Mouse (Mus musculus) liver, embryonic 11.5 days (tissue): ENCODE results near the gene Ada. TPM values are rescaled to one million over a fixed set of nuclear protein-coding genes. Genes with fewer than 3 reads are reported as not detected.

Experiments
- ATAC-seq: fragments of 200-750 bp; cut with Nextera tagmentation; replicated peaks from 2 replicates; pipeline ENCODE4 v1.8.0; 2017; ENCODE audit warnings: moderate number of reproducible peaks, mild to moderate bottlenecking, moderate TSS enrichment, moderate library complexity; ENCODE audit not compliant: low FRiP score
- DNase-seq: peaks from one replicate; pipeline ENCODE4 v3.0.0-alpha.2; 2017; ENCODE audit warnings: low spot score
- H3K27ac ChIP-seq: fragments of 300-500 bp; sonication (generic); 2 replicates; pipeline ENCODE4 v1.5.1; 2014; ENCODE audit warnings: mild to moderate bottlenecking, low read depth, low read length, control low read depth
- H3K27me3 ChIP-seq: fragments of 300-500 bp; sonication (generic); replicated peaks from 2 replicates; pipeline ENCODE4 v1.6.1; 2014; ENCODE audit warnings: low read length, mixed read lengths; ENCODE audit not compliant: control insufficient read depth, insufficient read depth
- H3K36me3 ChIP-seq: fragments of 300-500 bp; sonication (generic); 2 replicates; pipeline ENCODE4 v1.6.1; 2014; ENCODE audit warnings: mild to moderate bottlenecking, low read length, moderate library complexity, mixed read lengths; ENCODE audit not compliant: control insufficient read depth, insufficient read depth
- H3K4me1 ChIP-seq: fragments of 300-500 bp; sonication (generic); replicated peaks from 2 replicates; pipeline ENCODE4 v1.6.1; 2014; ENCODE audit warnings: low read length, mixed read lengths; ENCODE audit not compliant: control insufficient read depth, insufficient read depth
- H3K4me2 ChIP-seq: fragments of 300-500 bp; sonication (generic); 2 replicates; pipeline ENCODE4 v1.6.1; 2014; ENCODE audit warnings: mild to moderate bottlenecking, control low read depth, moderate library complexity
- H3K4me3 ChIP-seq: fragments of 300-500 bp; sonication (generic); 2 replicates; pipeline ENCODE4 v1.5.1; 2014; ENCODE audit warnings: low read depth, low read length, control low read depth
- H3K9ac ChIP-seq: fragments of 300-500 bp; sonication (generic); 2 replicates; pipeline ENCODE4 v1.6.1; 2014; ENCODE audit warnings: low read depth, low read length, control low read depth
- H3K9me3 ChIP-seq: fragments of 300-500 bp; sonication (generic); 2 replicates; pipeline ENCODE4 v1.6.1; 2016; ENCODE audit warnings: low read length, inconsistent platforms, mixed read lengths; ENCODE audit not compliant: control insufficient read depth
- WGBS: fragments of 180-500 bp; shearing (Covaris S2); extraction: QIAGEN DNeasy Blood & Tissue Kit; methylation state at CpG from one replicate; pipeline ENCODE4 v1.1.7; 2014; 5-methylcytosine and 5-hydroxymethylcytosine counted together
- polyA plus RNA-seq: library from polyadenylated mRNA; unstranded; fragments of >200 nt; fragmentation: Nextera tagmentation; extraction: Ambion mirVana; gene quantifications from 2 replicates; pipeline ENCODE4 v1.2.1, GENCODE M21; 2014

The Ada gene
- polyA plus RNA-seq, 1 experiment from 2014 or later: 10.2 TPM

- Histone ChIP-seq H3K4me3 (no peak overlapping the region), H3K4me1 (peaks cover 16% of the 10 kb centered on the region), H3K36me3 (peaks cover 6% of the 10 kb centered on the region; the same call in 1 of the 2 replicates), H3K27me3 (no peaks in the 10 kb centered on the region), H3K4me2 (no peak overlapping the region), H3K9me3 (no peaks in the 10 kb centered on the region), H3K27ac (no peak overlapping the region), H3K9ac (no peak overlapping the region)
- peak; percentile 16; the same call in 1 of the 2 replicates for ATAC-seq
- no peak for DNase-seq
- 50% methylated on average over 4 of the region's 4 CpGs for WGBS
These were observed 30.4 kb downstream of the Ada start for GRCm38 (mm10) chr2:163719616-163720015.

DNA sequence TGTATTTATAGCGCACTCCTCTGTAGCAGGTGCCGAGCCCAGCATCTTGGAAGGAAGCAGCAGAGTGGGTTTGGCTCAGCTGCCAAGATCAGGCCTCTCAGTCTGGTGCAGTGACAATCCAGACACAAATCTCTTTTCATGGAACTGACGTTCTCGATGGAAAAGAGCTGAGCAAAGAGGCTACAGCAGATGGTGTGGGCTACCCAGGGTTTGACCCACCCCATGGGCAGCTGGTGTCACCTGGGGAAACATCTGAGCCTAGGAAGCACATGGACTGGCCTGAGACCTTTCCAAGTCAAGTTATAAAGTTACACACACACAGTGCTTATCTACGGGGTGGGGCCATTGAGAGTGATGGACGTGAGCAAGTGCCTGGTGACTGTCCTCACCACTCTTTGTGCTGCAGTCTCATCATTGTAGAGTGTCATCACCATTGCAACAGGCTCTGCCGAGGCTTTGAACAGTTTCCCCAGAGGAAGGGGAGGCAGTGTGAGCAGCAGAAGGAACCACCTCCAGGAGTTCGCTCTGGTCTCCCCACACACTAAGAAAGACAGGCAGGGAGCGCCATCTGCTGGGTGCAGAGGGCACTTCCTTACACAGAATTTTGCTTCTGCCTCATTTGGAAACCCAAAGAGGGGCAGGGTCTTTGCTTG, 31.0 kb downstream of the Ada start:
- Histone ChIP-seq H3K36me3 (peaks cover 6% of the 10 kb centered on the region; the same call in 1 of the 2 replicates), H3K4me3 (no peak overlapping the region), H3K9me3 (no peaks in the 10 kb centered on the region), H3K27me3 (no peaks in the 10 kb centered on the region), H3K4me1 (peaks cover 16% of the 10 kb centered on the region), H3K9ac (peak overlapping the region; percentile 12; the same call in 1 of the 2 replicates), H3K27ac (no peak overlapping the region), H3K4me2 (peak overlapping the region; percentile 12; the same call in 1 of the 2 replicates)
- 36% methylated on average over 9 of the region's 9 CpGs for WGBS
- DNase-seq: peak; percentile 80
- ATAC-seq: peak; percentile 77

DNA sequence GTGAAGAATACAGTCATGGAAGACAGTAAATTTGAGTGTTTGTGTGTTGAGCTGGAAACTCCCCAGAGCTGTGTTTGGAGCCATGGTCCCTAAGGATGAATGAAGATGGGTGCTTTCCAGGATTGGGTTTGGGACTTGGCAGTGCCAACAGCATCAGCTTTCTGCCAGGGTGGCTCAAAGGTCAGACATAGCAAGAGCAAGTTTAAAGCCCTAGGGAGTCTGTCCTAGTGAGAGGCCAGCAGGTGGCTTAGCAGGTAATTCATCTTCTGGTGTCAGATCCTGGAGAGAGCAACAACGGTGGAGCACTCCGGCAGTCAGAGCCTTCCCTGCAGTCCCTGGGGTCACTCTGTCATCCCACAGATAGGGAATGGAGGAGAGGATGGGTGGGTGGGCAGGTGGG, 31.5 kb downstream of the Ada start:
- H3K36me3 ChIP-seq: peaks cover 6% of the 10 kb centered on the region; the same call in 1 of the 2 replicates
- DNase-seq: no peak
- no peak for ATAC-seq
- no peak overlapping the region for H3K27ac ChIP-seq
- no peak overlapping the region for H3K4me3 ChIP-seq
- H3K4me2 ChIP-seq: no peak overlapping the region
- no peaks in the 10 kb centered on the region for H3K27me3 ChIP-seq
- WGBS: 50% methylated on average over 2 of the region's 2 CpGs
- peaks cover 16% of the 10 kb centered on the region for H3K4me1 ChIP-seq
- no peaks in the 10 kb centered on the region for H3K9me3 ChIP-seq
- H3K9ac ChIP-seq: no peak overlapping the region

GRCm38 (mm10) chr2:163716853-163717252, 33.2 kb downstream of the Ada start:
- Histone ChIP-seq H3K27ac (no peak overlapping the region), H3K4me1 (peaks cover 19% of the 10 kb centered on the region)
- no peak for DNase-seq

DNA sequence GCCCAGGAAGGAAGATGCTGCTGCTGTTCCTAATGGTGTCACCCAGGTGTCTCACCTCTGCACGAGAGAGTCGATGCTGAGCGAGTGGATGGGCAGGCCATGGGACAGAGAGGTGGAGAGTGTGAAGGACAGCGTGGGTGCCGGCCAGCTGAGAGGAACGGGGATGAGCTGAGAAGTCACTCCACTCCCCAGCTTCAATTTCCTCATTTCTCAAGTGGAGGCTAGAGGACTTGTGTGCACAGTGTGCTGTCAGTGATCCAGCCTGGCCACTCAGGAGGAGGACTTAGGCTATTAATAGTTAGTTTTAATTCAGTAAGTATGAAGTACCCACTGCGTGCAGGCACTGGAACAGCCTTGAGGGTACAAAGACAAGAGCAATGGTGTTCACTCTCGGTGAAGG, 33.6 kb downstream of the Ada start:
- DNase-seq: no peak

More at GRCm38 (mm10) chr2:163716853-163717252, 33.2 kb downstream of the Ada start:
- Histone ChIP-seq H3K4me3 (no peak overlapping the region), H3K4me2 (no peak overlapping the region), H3K9ac (no peak overlapping the region), H3K9me3 (no peaks in the 10 kb centered on the region), H3K27me3 (no peaks in the 10 kb centered on the region), H3K36me3 (peaks cover 6% of the 10 kb centered on the region; the same call in 1 of the 2 replicates)
- 65% methylated on average over 6 of the region's 6 CpGs for WGBS
- ATAC-seq: no peak

GRCm38 (mm10) chr2:163713340-163713739, 36.7 kb downstream of the Ada start:
- H3K9ac ChIP-seq: no peak overlapping the region
- no peak overlapping the region for H3K4me3 ChIP-seq
- no peak for ATAC-seq
- H3K36me3 ChIP-seq: no peaks in the 10 kb centered on the region
- H3K4me2 ChIP-seq: no peak overlapping the region
- H3K4me1 ChIP-seq: peaks cover 14% of the 10 kb centered on the region
- 84% methylated on average over 3 of the region's 3 CpGs for WGBS
- H3K27me3 ChIP-seq: no peaks in the 10 kb centered on the region
- DNase-seq: no peak
- no peak overlapping the region; the same call in 1 of the 2 replicates for H3K27ac ChIP-seq
- H3K9me3 ChIP-seq: no peaks in the 10 kb centered on the region

More for the DNA sequence above, 33.6 kb downstream of the Ada start:
- no peaks in the 10 kb centered on the region for H3K9me3 ChIP-seq
- WGBS: 69% methylated on average over 8 of the region's 8 CpGs
- ATAC-seq: no peak
- peaks cover 3% of the 10 kb centered on the region; the same call in 1 of the 2 replicates for H3K36me3 ChIP-seq
- no peak overlapping the region for H3K4me2 ChIP-seq
- no peak overlapping the region for H3K4me3 ChIP-seq
- H3K4me1 ChIP-seq: peaks cover 19% of the 10 kb centered on the region
- H3K9ac ChIP-seq: no peak overlapping the region
- no peaks in the 10 kb centered on the region for H3K27me3 ChIP-seq
- no peak overlapping the region for H3K27ac ChIP-seq

GRCm38 (mm10) chr2:163712874-163713273, 37.2 kb downstream of the Ada start:
- H3K27ac ChIP-seq: no peak overlapping the region
- ATAC-seq (no peak), DNase-seq (no peak)
- H3K36me3 ChIP-seq: no peaks in the 10 kb centered on the region
- H3K9ac ChIP-seq: no peak overlapping the region
- 76% methylated on average over 6 of the region's 6 CpGs for WGBS
- H3K4me1 ChIP-seq: peaks cover 15% of the 10 kb centered on the region
- no peaks in the 10 kb centered on the region for H3K27me3 ChIP-seq
- no peak overlapping the region for H3K4me2 ChIP-seq
- H3K9me3 ChIP-seq: no peaks in the 10 kb centered on the region
- no peak overlapping the region for H3K4me3 ChIP-seq

- ATAC-seq: no peak
- Histone ChIP-seq H3K4me3 (no peak overlapping the region), H3K9ac (no peak overlapping the region), H3K27ac (no peak overlapping the region), H3K36me3 (no peaks in the 10 kb centered on the region), H3K4me1 (peaks cover 15% of the 10 kb centered on the region), H3K27me3 (no peaks in the 10 kb centered on the region), H3K4me2 (no peak overlapping the region), H3K9me3 (no peaks in the 10 kb centered on the region)
- no peak for DNase-seq
- WGBS: 61% methylated on average over 7 of the region's 7 CpGs
These were observed 37.6 kb downstream of the Ada start for GRCm38 (mm10) chr2:163712473-163712872.

DNA sequence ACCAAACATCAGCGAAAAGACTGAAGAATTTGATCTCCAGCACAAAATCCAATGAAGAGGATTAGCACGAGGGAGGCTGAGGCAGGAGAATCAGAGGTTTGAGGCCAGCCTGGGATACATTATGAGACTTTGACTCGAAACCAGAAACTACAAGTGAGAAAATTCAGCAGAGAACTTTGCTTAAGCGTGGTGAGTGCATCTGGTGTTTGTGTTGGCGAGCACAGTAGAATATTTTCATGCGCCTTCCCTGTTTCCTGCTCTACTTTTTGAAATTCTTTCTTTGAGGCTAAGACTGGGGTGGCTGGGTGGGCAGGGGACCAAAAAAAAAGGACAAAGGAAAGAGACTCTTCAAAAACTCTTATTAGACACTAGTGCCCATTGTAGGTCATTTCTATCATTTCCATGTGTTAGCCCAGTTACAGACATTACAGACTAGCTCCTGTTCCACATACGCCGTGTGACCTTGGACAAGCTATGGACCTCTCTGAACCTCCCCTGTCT, 38.6 kb downstream of the Ada start:
- Histone ChIP-seq H3K36me3 (no peaks in the 10 kb centered on the region), H3K9ac (no peak overlapping the region), H3K4me2 (no peak overlapping the region), H3K27ac (no peak overlapping the region), H3K9me3 (no peaks in the 10 kb centered on the region), H3K27me3 (no peaks in the 10 kb centered on the region), H3K4me3 (no peak overlapping the region), H3K4me1 (peaks cover 10% of the 10 kb centered on the region)
- ATAC-seq: no peak
- WGBS: 90% methylated on average over 8 of the region's 8 CpGs
- no peak for DNase-seq
